Mouse (Mus musculus) megakaryocyte-erythroid progenitor cell, adult 5 weeks (primary cell): ENCODE measurements around the gene Msrb3. TPM values are rescaled to one million over a fixed set of nuclear protein-coding genes. Genes with fewer than 3 reads are reported as not detected.

ENCODE experiments used
- polyA plus RNA-seq: library from polyadenylated mRNA; stranded (reverse); fragments of >175 nt; gene quantifications from 2 replicates; pipeline ENCODE4 v1.2.3, GENCODE M21; 2012

Gene Msrb3
- 0.20 and 0.28 TPM in 2 replicates for polyA plus RNA-seq

GRCm38 (mm10) chr10:120898785-120899762 lies at the start of gene Msrb3:
TSS of gene Msrb3 (minus strand) at chr10:120899101.

Other genes with a start within 250 kb of the Msrb3 start
- gene Lemd3, start 80.2 kb upstream of the Msrb3 start, polyA plus RNA-seq, result 14.3 and 20.3 TPM in 2 replicates
- gene Wif1, start 134.9 kb upstream of the Msrb3 start, polyA plus RNA-seq, result not detected in 2 replicates